Mouse (Mus musculus) hindbrain, postnatal 0 days (tissue): ENCODE data around the gene Dab1. TPM values are rescaled to one million over a fixed set of nuclear protein-coding genes. Genes with fewer than 3 reads are reported as not detected.

Source experiments
- ATAC-seq: fragments of 200-750 bp; cut with Nextera tagmentation; 2 replicates; pipeline ENCODE4 v1.8.0; 2017; ENCODE audit warnings: mild to moderate bottlenecking, moderate TSS enrichment, moderate library complexity
- DNase-seq: peaks from one replicate; pipeline ENCODE4 v3.0.0-alpha.2; 2015; ENCODE audit warnings: low spot score
- H3K27ac ChIP-seq: fragments of 300-500 bp; sonication (generic); 2 replicates; pipeline ENCODE4 v1.5.1; 2014; ENCODE audit warnings: mild to moderate bottlenecking
- H3K27me3 ChIP-seq: fragments of 300-500 bp; sonication (generic); 2 replicates; pipeline ENCODE4 v1.6.1; 2014; ENCODE audit warnings: low read length, mixed read lengths; ENCODE audit not compliant: insufficient read depth
- H3K36me3 ChIP-seq: fragments of 300-500 bp; sonication (generic); 2 replicates; pipeline ENCODE4 v1.6.1; 2014; ENCODE audit warnings: low read length, mixed read lengths; ENCODE audit not compliant: insufficient read depth
- H3K4me1 ChIP-seq: fragments of 300-500 bp; sonication (generic); 2 replicates; pipeline ENCODE4 v1.6.1; 2014; ENCODE audit warnings: antibody characterized with exemption, low read length, mixed read lengths; ENCODE audit not compliant: insufficient read depth
- H3K4me2 ChIP-seq: fragments of 300-500 bp; sonication (generic); 2 replicates; pipeline ENCODE4 v1.6.1; 2014; ENCODE audit warnings: low read depth, mild to moderate bottlenecking, low read length, moderate library complexity, mixed read lengths
- H3K4me3 ChIP-seq: fragments of 300-500 bp; sonication (generic); 2 replicates; pipeline ENCODE4 v1.5.1; 2014; ENCODE audit warnings: low read length
- H3K9ac ChIP-seq: fragments of 300-500 bp; sonication (generic); replicated peaks from 2 replicates; pipeline ENCODE4 v1.6.1; 2014; ENCODE audit warnings: mild to moderate bottlenecking, low read length, moderate library complexity, mixed read lengths
- H3K9me3 ChIP-seq: fragments of 300-500 bp; sonication (generic); 2 replicates; pipeline ENCODE4 v1.6.1; 2016; ENCODE audit warnings: low read length, mixed read lengths
- CTCF ChIP-seq: IDR thresholded peaks from 2 replicates; pipeline ENCODE4 v1.5.1; 2016; ENCODE audit warnings: antibody characterized with exemption, control low read depth, low read depth
- WGBS: fragments of 180-500 bp; shearing (Covaris S2); extraction: QIAGEN DNeasy Blood & Tissue Kit; methylation state at CpG from one replicate; pipeline ENCODE4 v1.1.7; 2014; 5-methylcytosine and 5-hydroxymethylcytosine counted together
- polyA plus RNA-seq: library from polyadenylated mRNA; unstranded; fragments of >200 nt; fragmentation: Nextera tagmentation; extraction: Ambion mirVana; gene quantifications from 2 replicates; pipeline ENCODE4 v1.2.1, GENCODE M21; 2015
- total RNA-seq: library from RNA; depleted of rRNA; stranded (reverse); fragments of >200 nt; gene quantifications from 2 replicates; pipeline ENCODE4 v1.2.3, GENCODE M21; 2014

Gene Dab1
- total and polyA plus RNA-seq, 2 experiments from 2014 or later = 38.2 to 76.2 TPM

GRCm38 (mm10) chr4:104057116-104057515, 438.0 kb downstream of the Dab1 start:
- Histone ChIP-seq H3K4me2 (no peak overlapping the region), H3K4me1 (peaks cover 4% of the 10 kb centered on the region; the same call in 1 of the 2 replicates), H3K27ac (no peak overlapping the region), H3K27me3 (no peaks in the 10 kb centered on the region), H3K9me3 (no peaks in the 10 kb centered on the region), H3K36me3 (no peaks in the 10 kb centered on the region), H3K4me3 (no peak overlapping the region), H3K9ac (no peak overlapping the region)
- no peak for ATAC-seq
- no peak for DNase-seq
- no peak for TF ChIP-seq CTCF

- no peak for TF ChIP-seq CTCF
- H3K27ac ChIP-seq = no peak overlapping the region
Observed at GRCm38 (mm10) chr4:104059569-104059968, 440.4 kb downstream of the Dab1 start.

GRCm38 (mm10) chr4:104062356-104062755, 443.2 kb downstream of the Dab1 start:
- Histone ChIP-seq H3K27me3 (no peaks in the 10 kb centered on the region), H3K4me1 (peaks cover 4% of the 10 kb centered on the region; the same call in 1 of the 2 replicates), H3K27ac (no peak overlapping the region), H3K4me2 (no peak overlapping the region), H3K9ac (no peak overlapping the region), H3K4me3 (no peak overlapping the region), H3K36me3 (no peaks in the 10 kb centered on the region), H3K9me3 (no peaks in the 10 kb centered on the region)
- TF ChIP-seq CTCF = no peak
- peak; percentile 37 for DNase-seq
- ATAC-seq = no peak
- 70% methylated on average over 4 of the region's 4 CpGs for WGBS

More at GRCm38 (mm10) chr4:104059569-104059968, 440.4 kb downstream of the Dab1 start:
- Histone ChIP-seq H3K9me3 (no peaks in the 10 kb centered on the region), H3K4me3 (no peak overlapping the region), H3K27me3 (no peaks in the 10 kb centered on the region), H3K36me3 (no peaks in the 10 kb centered on the region), H3K4me2 (no peak overlapping the region), H3K4me1 (peaks cover 4% of the 10 kb centered on the region; the same call in 1 of the 2 replicates), H3K9ac (no peak overlapping the region)
- ATAC-seq (no peak), DNase-seq (no peak)
- WGBS = 40% methylated on average over 4 of the region's 4 CpGs

DNA sequence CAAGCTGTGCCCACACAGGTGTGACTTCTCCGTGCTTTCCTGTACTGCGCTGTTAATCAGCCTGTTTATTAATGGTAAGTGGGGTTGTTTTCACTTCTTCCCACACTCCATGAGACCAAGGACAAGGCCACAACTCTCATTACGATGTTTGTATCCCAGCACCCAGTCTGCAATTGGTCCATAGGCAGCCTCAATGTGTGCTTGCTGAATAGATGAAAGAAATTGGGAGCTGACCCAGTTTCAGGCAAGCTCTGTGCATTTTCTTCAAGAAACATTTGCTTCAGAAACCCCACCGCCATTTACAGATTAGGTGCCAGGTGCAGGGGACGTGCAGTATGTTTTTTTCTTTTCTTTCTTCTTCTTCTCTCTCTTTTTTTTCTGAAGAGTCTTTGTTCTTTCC, 447.7 kb downstream of the Dab1 start:
- H3K4me1 ChIP-seq = no peaks in the 10 kb centered on the region
- no peaks in the 10 kb centered on the region for H3K27me3 ChIP-seq
- H3K4me3 ChIP-seq = no peak overlapping the region
- H3K27ac ChIP-seq = no peak overlapping the region
- WGBS = 72% methylated on average over 5 of the region's 5 CpGs
- no peak for TF ChIP-seq CTCF
- H3K4me2 ChIP-seq = no peak overlapping the region
- DNase-seq = no peak
- H3K36me3 ChIP-seq = no peaks in the 10 kb centered on the region
- no peaks in the 10 kb centered on the region for H3K9me3 ChIP-seq
- H3K9ac ChIP-seq = no peak overlapping the region
- no peak for ATAC-seq

DNA sequence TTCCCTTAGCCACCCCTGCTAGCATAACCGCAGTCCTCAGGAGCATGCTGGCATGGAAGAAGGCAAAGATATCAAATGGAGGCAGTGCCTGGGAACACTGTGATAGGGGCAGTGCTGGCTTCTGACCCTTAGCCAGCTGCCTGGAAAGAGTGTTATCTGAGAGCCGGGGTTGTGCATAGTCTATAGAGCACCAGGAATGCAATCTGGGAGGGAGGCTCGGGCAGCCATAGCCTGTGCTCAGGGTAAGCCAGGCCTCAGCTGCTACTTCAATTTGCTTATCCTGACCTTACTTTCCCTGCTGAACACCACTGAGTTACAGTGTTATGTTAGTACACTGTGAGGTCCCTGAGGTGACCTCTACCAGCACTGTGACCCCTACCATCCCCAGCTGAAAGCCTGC, 448.6 kb downstream of the Dab1 start:
- Histone ChIP-seq H3K27ac (no peak overlapping the region), H3K9ac (no peak overlapping the region), H3K4me3 (no peak overlapping the region), H3K9me3 (no peaks in the 10 kb centered on the region), H3K36me3 (no peaks in the 10 kb centered on the region), H3K4me2 (no peak overlapping the region), H3K4me1 (no peaks in the 10 kb centered on the region), H3K27me3 (no peaks in the 10 kb centered on the region)
- DNase-seq = no peak
- WGBS = 47% methylated on average over 3 of the region's 3 CpGs
- no peak for TF ChIP-seq CTCF
- no peak for ATAC-seq

GRCm38 (mm10) chr4:104071296-104071695, 452.1 kb downstream of the Dab1 start:
- no peaks in the 10 kb centered on the region for H3K36me3 ChIP-seq
- no peak overlapping the region for H3K4me3 ChIP-seq
- no peaks in the 10 kb centered on the region for H3K27me3 ChIP-seq
- no peak overlapping the region for H3K9ac ChIP-seq
- no peak for DNase-seq
- no peak overlapping the region for H3K4me2 ChIP-seq
- no peak overlapping the region for H3K27ac ChIP-seq
- 62% methylated on average over 10 of the region's 10 CpGs for WGBS
- no peak for TF ChIP-seq CTCF
- ATAC-seq = no peak
- no peaks in the 10 kb centered on the region for H3K4me1 ChIP-seq
- no peaks in the 10 kb centered on the region for H3K9me3 ChIP-seq

- H3K36me3 ChIP-seq = no peaks in the 10 kb centered on the region
- H3K27me3 ChIP-seq = no peaks in the 10 kb centered on the region
- no peak overlapping the region for H3K4me2 ChIP-seq
- no peaks in the 10 kb centered on the region for H3K4me1 ChIP-seq
- DNase-seq = peak; percentile 48
- WGBS = 23% methylated on average over 7 of the region's 7 CpGs
- no peak overlapping the region for H3K4me3 ChIP-seq
- H3K27ac ChIP-seq = no peak overlapping the region
- no peaks in the 10 kb centered on the region for H3K9me3 ChIP-seq
- TF ChIP-seq CTCF = no peak
- no peak overlapping the region for H3K9ac ChIP-seq
- ATAC-seq = peak; percentile 35; the same call in 1 of the 2 replicates
Observed at GRCm38 (mm10) chr4:104073920-104074459, 454.8 kb downstream of the Dab1 start.
